ENCODE assay signal across 18 mouse cellular contexts in genomic region chr14:106491389-106491788, GRCm38 (mm10).
DNase-seq lines count a peak whose midpoint lies in the region; TF ChIP-seq lines count a peak whose summit lies in the region.
"Had no signal": no experiment of that assay in that cellular context is flagged by ENCODE, and none has a peak within 500 bp of the region (broad histone marks: within the 10 kb centered on the region; RNA-seq: fewer than 3 reads in every experiment).

No protein-coding gene starts in this region.

- H3K4me1 ChIP-seq in MEL (ENCODE audit: control insufficient read depth in 1 of 2, insufficient read depth in 2 of 2, low read length in 2 of 2) = peaks cover 0 to 2% of the 10 kb centered on the region in 2 experiments; a peak in 1 of 4 replicates

- H3K27ac ChIP-seq in MEL (ENCODE audit: control insufficient read depth, low read depth, low read length) = no peak overlapping the region

- H3K9me3 ChIP-seq in MEL (replicated peaks; ENCODE audit: insufficient read depth, low read length) = no peaks in the 10 kb centered on the region

- TF ChIP-seq EP300 in MEL (IDR thresholded peaks at IDR 0.05; ENCODE audit: low read depth in 1 of 2, low read length in 2 of 2) = peak; percentile 63 to 72; a peak in 3 of 4 replicates

- no peak overlapping the region for H3K9ac ChIP-seq in MEL (ENCODE audit: control insufficient read depth, low read depth, low read length, poor library complexity, severe bottlenecking)

- H3K36me3 ChIP-seq in MEL (ENCODE audit: control insufficient read depth in 1 of 2, insufficient read depth in 2 of 2, low read length in 2 of 2) = peaks cover 0 to 5% of the 10 kb centered on the region in 2 experiments; a peak in 1 of 4 replicates
- H3K36me3 ChIP-seq: G1E had no signal

- H3K27me3 ChIP-seq in MEL (ENCODE audit: control insufficient read depth in 1 of 2, insufficient read depth in 2 of 2, low read length in 2 of 2) = no peaks in the 10 kb centered on the region
- H3K27me3 ChIP-seq: CH12.LX, Patski had no signal

- no peak for TF ChIP-seq CTCF in MEL (IDR thresholded peaks at IDR 0.05 in 2 of 3, conservative IDR thresholded peaks at IDR 0.05 in 1 of 3; ENCODE audit: control insufficient read depth in 1 of 3, insufficient read depth in 1 of 3, low read depth in 2 of 3, low read length in 3 of 3, poor library complexity in 1 of 3, severe bottlenecking in 1 of 3)

- no peak for TF ChIP-seq POLR2A in MEL (IDR thresholded peaks at IDR 0.05; ENCODE audit: control insufficient read depth in 1 of 2, insufficient read depth in 1 of 2, low read depth in 1 of 2, low read length in 2 of 2, poor library complexity in 1 of 2)

- no peak; the same call in 1 of the 2 replicates for TF ChIP-seq RAD21 in MEL (IDR thresholded peaks at IDR 0.05; ENCODE audit: low read depth, low read length)

- H3K79me2 ChIP-seq in MEL (ENCODE audit: control insufficient read depth, insufficient read depth, low read length, poor library complexity) = no peaks in the 10 kb centered on the region

- peak; percentile 60 for DNase-seq in MEL (ENCODE audit: low read depth, low spot score)
- peak; percentile 3 for DNase-seq in forelimb bud, embryonic 11.5 days (ENCODE audit: low read depth, low spot score)
- no peak for DNase-seq in left cerebral cortex, adult 8-10 months (ENCODE audit: low spot score in 2 of 2)
- DNase-seq in yolk sac, embryonic 10.5 days (ENCODE audit: low spot score) = no peak
- DNase-seq: adrenal gland, adult 2 months; adrenal gland, adult 8-10 months; adrenal gland, postnatal 10 days; adrenal gland, postnatal 14 days; adrenal gland, postnatal 25 days; adrenal gland, postnatal 36 days; B cell, adult 2 months; cerebellum, adult 11 months; cerebellum, adult 11-12 months; cerebellum, adult 18-20 months; cerebellum, adult 2 months had no signal

- no peak overlapping the region; a peak in 1 of 4 replicates for H3K4me3 ChIP-seq in MEL (ENCODE audit: control insufficient read depth in 1 of 2, insufficient read depth in 1 of 2, low read depth in 2 of 2, low read length in 2 of 2)

TF ChIP-seq in MEL, 35 proteins besides CTCF, POLR2A, EP300 and RAD21:
- TF ChIP-seq GABPA (IDR thresholded peaks at IDR 0.05; ENCODE audit: low read depth, low read length) (no peak), NRF1 (IDR thresholded peaks at IDR 0.05; ENCODE audit: insufficient read depth, low read depth, low read length, poor library complexity, severe bottlenecking) (no peak), JUND (IDR thresholded peaks at IDR 0.05; ENCODE audit: low read depth, low read length) (no peak), GATA1 (IDR thresholded peaks at IDR 0.05; ENCODE audit: low read depth, low read length) (peak; percentile 49; the same call in 1 of the 2 replicates), MEF2A (IDR thresholded peaks at IDR 0.05; ENCODE audit: extremely low read depth, insufficient replicate concordance, low read depth, low read length, poor library complexity, severe bottlenecking) (no peak), TAL1 (IDR thresholded peaks at IDR 0.05; ENCODE audit: low read length) (no peak), MAZ (IDR thresholded peaks at IDR 0.05; ENCODE audit: low read depth, low read length) (no peak), MAX (IDR thresholded peaks at IDR 0.05; ENCODE audit: low read length) (peak; percentile 64), MXI1 (IDR thresholded peaks at IDR 0.05; ENCODE audit: low read depth, low read length) (peak; percentile 56; the same call in 1 of the 2 replicates), ZNF384 (IDR thresholded peaks at IDR 0.05; ENCODE audit: low read depth, low read length) (no peak), TCF12 (IDR thresholded peaks at IDR 0.05; ENCODE audit: low read depth, low read length) (peak; percentile 64), MYB (IDR thresholded peaks at IDR 0.05; ENCODE audit: low read depth, low read length) (no peak), RCOR1 (IDR thresholded peaks at IDR 0.05; ENCODE audit: low read depth, low read length) (0 out of 2 replicates have a peak, but pooled peaks have one; percentile 6), ETS1 (IDR thresholded peaks at IDR 0.05; ENCODE audit: low read depth, low read length) (peak; percentile 32; the same call in 1 of the 2 replicates), SMC3 (IDR thresholded peaks at IDR 0.05; ENCODE audit: low read depth, low read length) (no peak), MYC (IDR thresholded peaks at IDR 0.05; ENCODE audit: low read depth, low read length) (peak; percentile 74; the same call in 1 of the 2 replicates), KAT2A (conservative IDR thresholded peaks at IDR 0.05; ENCODE audit: low read depth, low read length) (no peak), ELF1 (IDR thresholded peaks at IDR 0.05; ENCODE audit: low read depth, low read length) (no peak), UBTF (IDR thresholded peaks at IDR 0.05; ENCODE audit: borderline replicate concordance, insufficient read depth, low read depth, low read length) (no peak), HCFC1 (IDR thresholded peaks at IDR 0.05; ENCODE audit: low read depth, low read length) (no peak), CHD1 (IDR thresholded peaks at IDR 0.05; ENCODE audit: low read depth, low read length) (no peak), USF1 (IDR thresholded peaks at IDR 0.05; ENCODE audit: low read depth, low read length) (no peak)
TF ChIP-seq in MEL: peak in this region for 7.

Comparison
In these comparisons a context has a peak if more than half of its experiments do, and no peak if none do; other contexts are left out.
1. DNase-seq: peak in MEL (single experiment) and forelimb bud, embryonic 11.5 days (single experiment); none in left cerebral cortex, adult 8-10 months (0 of 2) and yolk sac, embryonic 10.5 days (single experiment).